Mouse (Mus musculus) central nervous system, embryonic 18 days (tissue): ENCODE data around the gene Prepl. TPM values are rescaled to one million over a fixed set of nuclear protein-coding genes. Genes with fewer than 3 reads are reported as not detected.

Experiments used
- polyA plus RNA-seq: library from polyadenylated mRNA; depleted of rRNA; stranded (reverse); fragments of >200 nt; gene quantifications from 2 replicates; pipeline ENCODE4 v1.2.3, GENCODE M21; 2012; rRNA removed

Gene Prepl
- 150 and 160 TPM in 2 replicates for polyA plus RNA-seq

GRCm38 (mm10) chr17:85090120-85091099, at the start of gene Prepl, which contains the start of gene Camkmt:
TSS of gene Prepl (minus strand) at chr17:85090241.
TSS of gene Camkmt (plus strand) at chr17:85090552.

GRCm38 (mm10) chr17:85028093-85028739, 61.8 kb downstream of the Prepl start, which contains the start of gene Slc3a1:
TSS of gene Slc3a1 (plus strand) at chr17:85028376.

Other genes starting within 250 kb of the Prepl start
- gene Ppm1b, start 133.5 kb downstream of the Prepl start, polyA plus RNA-seq: 67.3 and 67.9 TPM in 2 replicates
- 1.2 and 1.3 TPM in 2 replicates for gene Slc3a1, start 61.9 kb downstream of the Prepl start, polyA plus RNA-seq
- gene Camkmt, start 311 bp upstream of the Prepl start, polyA plus RNA-seq: 6.9 TPM in 2 replicates